Mouse (Mus musculus) adrenal gland, postnatal 25 days (tissue): ENCODE results near the gene Gm10190. TPM values are rescaled to one million over a fixed set of nuclear protein-coding genes. Genes with fewer than 3 reads are reported as not detected.
A peak's percentile ranks its signal among the peaks of the same experiment; 100 is the strongest.
"Not testable (repeated sequence)": the region's sequence is repeated elsewhere in the genome, so short reads cannot be mapped to it uniquely, and the experiment has no call there.

Experiments
- DNase-seq: peaks from one replicate; pipeline ENCODE4 v3.0.0; 2021; ENCODE audit warnings: mixed read lengths
- long read RNA-seq: library from polyadenylated mRNA; stranded (forward); transcript quantifications from one replicate; pipeline ENCODE4 v2.0.0, GENCODE M21; 2021
- total RNA-seq: library from RNA; stranded (reverse); gene quantifications from 2 replicates; pipeline ENCODE4 v1.2.3, GENCODE M21; 2021

Gm10190 gene
- total RNA-seq: not detected in 2 replicates
- long read RNA-seq, partial matches to known transcripts: 0 of 3 reads
- long read RNA-seq, other reads (novel, unspliced or antisense): 0 of 3 reads

- DNase-seq: peak; percentile 90
These were observed at the start of gene Gm10190 for GRCm38 (mm10) chr17:80372989-80373725. Gm10190 (minus strand) TSS chr17:80373541.

DNA sequence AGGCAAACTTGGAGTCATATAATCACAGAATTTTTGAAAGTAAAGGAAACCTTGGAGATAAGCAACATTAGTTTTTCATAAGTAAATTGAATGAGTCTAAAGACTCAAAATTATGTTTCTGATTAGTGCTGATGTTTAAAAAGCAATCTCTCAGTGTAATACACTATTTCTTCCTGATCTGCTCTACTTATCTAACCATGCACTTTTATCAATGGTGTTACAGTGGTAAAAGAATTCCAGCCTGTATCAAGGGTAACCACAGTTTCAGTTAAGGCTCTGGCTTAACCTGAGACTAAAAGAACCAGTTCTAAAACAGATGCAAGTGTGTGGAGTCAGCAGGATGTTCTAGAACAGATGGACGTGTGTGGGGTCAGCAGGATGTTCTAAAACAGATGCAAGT, 47.7 kb upstream of the Gm10190 start:
- no peak for DNase-seq

DNA sequence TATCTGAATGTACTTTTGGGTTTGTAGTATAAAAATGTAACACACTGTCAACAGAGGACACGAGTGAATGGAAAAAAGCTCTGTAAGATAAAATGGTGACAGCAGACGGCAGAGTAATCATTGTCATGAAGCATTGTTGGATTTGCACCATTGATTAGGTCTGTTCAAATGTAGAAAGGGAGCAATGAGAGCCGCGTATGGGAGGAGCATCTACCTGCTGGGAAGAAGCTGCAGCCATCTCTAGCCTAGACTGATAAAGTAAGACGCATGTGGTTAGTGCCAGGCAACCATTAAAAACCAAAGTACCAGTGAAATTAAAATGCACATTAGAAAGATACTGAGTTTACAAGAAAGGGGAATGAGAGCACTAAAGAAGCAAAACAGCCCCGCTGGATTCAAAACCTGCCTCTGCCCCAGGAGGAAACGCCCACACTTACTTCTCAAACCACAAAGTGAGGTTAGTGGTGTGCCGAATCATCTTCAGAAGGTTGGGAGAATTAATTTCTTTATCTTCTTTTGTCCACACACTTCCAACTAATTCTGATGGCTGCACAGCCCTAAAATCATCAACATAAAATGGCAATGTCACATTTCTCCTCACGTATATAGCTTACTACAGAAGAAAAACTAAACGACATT, 45.4 kb upstream of the Gm10190 start:
- DNase-seq: no peak

DNA sequence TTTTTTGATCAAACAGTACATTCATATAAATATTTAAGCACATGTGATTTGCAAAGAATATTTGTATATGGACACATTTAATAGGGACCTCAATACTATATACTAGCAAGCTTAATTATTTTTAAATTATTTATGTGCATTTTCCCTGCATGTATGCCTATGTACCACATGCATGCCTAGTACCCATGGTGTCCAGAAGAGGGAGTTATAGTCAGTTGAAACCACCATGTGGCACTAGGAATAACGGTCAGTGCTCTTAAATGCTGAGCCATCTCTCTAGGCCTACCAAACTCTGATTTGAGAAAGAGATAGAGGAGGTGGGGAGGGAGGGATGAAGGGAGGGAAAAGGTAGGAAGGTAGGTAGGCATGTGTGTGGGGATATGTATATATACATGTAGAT, 37.8 kb upstream of the Gm10190 start:
- DNase-seq: no peak

DNA sequence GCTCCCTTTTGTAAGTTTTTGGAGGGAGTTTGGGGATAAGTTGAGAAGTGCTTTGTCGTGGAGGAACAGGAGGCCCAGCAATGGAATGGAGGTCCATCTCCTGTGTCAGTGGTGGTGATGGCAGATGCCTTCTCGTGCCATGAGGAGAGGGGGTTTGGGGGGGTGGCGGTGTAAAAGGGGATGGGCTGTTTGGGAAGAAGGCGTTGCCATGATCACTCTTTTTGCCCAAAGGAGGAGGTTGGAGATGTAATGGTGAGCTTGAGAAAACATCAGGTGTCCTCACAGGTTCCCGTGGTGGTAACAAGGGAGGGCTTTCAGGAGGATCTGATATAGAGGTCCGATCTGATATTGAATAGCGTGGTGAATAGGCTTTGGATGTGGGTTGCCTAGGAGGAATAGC, 24.9 kb upstream of the Gm10190 start:
- no peak for DNase-seq

DNA sequence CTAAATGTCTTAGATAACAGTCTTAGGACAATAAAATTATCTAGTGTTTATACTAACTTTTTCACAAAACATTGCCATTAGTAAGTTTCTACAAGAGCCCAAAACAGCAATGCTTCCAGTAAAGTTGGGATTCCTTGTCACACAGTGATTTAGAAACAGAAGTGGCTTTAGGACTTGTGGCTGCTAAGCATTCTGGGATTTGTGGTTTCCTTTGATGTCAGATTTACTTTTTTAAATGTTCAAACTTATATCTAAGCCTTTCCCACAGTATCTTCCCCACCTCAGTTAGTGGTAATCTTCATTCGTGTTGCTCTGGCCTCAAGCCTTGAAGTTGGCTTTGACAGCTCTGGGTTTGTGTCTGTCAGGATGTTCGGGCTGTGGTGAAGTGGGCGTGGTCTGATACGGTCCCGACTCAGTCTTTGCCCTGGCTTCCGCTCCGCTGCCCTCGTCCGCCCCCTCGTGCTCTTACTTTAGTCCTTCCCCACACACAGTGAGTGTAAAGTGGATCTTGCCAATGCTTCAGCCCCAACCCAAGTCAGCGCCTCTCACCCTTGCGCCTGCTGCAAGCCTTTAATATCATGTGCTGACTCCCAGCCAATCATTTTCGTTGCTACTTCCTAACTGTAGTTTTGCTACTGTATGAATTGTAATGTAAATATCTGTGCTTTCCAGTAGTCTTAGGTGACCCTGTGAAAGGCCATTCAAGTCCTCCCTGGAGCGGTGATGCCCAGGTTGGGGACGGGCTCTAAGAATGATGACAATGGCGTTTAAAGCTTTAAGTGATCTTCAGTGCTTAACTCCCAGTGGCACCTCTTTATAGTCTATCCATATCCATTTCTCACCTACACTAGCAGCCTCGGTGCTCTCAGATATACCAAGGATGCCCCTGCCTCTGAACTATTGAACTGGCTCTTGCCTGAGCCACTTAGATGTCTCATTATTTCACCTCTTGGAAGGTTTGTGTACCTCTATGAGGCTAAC, 18.4 kb upstream of the Gm10190 start:
- peak; percentile 47 for DNase-seq

DNA sequence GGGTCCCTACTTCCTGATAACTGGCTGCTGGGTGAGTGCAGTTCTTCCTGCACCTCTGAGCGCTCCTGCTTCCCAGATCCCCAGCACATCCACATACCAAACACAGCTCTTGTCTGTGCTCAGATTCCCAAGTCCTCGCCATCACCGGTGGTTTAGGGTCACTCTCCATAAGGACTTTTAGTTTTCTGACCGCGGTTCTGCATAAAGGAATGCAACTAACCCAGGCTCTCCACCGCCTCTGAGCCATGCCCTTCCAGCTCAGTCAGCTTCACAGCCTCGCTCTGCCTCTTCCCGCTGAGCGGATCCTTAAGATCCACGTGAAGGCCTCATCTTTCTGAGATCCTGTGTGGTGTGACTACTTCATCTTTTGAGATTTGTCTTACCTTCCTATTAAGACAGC, 16.7 kb upstream of the Gm10190 start:
- DNase-seq: no peak

DNA sequence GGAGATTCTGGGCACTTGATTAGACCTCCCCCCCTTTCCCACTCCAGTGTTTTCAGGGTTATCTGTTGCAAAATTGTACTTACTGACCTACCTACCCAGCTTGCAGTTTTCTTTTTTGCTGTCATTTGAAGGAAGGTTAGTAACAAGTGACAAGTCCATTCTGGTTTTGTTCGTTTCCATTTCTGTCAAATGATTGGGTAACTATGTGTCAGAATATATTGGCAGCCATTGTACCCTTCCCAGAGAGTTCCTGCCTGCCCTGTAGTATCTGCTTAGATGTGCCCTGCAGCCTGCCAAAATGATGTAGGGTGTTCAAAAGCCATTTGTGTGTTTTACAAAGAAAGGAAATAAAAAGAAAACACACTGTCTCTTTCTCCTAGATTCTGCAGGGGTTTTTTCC, 12.3 kb upstream of the Gm10190 start:
- DNase-seq: no peak

GRCm38 (mm10) chr17:80378386-80378785, 5.0 kb upstream of the Gm10190 start:
- DNase-seq: not testable (repeated sequence)

GRCm38 (mm10) chr17:80373726-80374096, 370 bp upstream of the Gm10190 start:
- DNase-seq: no peak

DNA sequence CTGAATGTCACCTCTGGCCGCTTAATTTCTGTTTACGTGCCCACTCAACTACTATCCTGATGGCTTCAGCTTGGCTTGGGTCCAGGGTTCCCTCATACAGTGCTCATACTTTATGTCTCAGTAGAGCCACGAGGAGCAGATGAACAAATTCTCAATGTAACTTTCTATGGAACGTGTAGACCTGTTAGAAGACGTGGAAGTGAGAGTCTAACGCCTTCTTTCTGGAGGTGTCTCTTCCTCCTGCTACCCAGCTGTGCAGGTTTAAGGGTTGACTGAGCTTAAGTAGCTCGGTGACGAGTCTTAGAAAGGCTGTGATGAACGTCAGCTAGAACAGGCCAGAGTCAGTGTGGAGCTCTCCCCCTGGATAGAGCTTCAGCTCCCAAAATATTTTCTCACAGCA, 4.7 kb downstream of the Gm10190 start:
- DNase-seq: no peak

- DNase-seq: no peak
These were observed 6.1 kb downstream of the Gm10190 start for GRCm38 (mm10) chr17:80367276-80367675.

- DNase-seq: no peak
These were observed 13.1 kb downstream of the Gm10190 start for GRCm38 (mm10) chr17:80360245-80360644.

DNA sequence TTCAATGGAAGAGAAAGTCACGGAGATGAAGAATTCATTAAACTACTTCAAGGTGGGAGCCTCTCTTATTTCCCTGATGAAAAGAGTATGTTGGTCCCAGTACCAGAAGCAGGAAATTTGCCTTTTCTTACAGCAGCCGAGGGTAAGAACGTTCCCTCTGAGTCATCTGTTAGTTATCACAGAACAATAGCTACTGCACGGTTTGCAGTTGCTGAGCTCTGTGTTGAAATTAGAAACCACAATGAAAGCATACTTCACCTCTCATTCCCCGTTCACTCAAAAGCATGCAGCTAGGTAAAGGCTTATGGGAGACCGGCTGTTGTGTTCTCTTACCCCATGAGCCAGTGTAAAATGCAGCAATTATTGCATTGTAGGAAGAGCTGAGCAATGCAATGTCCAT, 26.1 kb downstream of the Gm10190 start:
- DNase-seq: no peak

DNA sequence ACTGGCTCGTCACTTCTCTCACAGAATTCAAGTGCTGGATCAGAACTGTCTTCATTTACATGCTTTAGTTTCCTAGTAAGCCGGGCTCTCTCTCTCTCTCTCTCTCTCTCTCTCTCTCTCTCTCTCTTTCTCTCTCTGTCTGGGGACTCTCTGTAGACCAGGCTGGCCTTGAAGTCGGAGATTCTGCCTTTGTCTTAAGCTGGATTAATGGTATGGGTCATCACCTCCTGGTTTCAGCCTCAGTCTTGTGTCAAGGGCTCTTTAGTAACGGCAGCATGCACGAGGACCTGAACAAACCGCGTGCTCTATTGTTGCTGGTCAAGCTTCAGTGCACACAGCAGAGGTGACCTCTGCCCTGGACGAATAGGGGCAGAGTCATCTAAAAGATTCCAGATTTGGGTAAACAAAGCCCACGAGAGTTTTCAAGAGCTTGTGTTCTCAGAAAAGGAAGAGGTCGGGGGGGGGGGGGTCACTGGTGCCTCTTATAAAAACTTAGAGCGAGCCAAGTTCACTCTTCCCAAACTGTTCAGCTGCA, 26.7 kb downstream of the Gm10190 start:
- no peak for DNase-seq

DNA sequence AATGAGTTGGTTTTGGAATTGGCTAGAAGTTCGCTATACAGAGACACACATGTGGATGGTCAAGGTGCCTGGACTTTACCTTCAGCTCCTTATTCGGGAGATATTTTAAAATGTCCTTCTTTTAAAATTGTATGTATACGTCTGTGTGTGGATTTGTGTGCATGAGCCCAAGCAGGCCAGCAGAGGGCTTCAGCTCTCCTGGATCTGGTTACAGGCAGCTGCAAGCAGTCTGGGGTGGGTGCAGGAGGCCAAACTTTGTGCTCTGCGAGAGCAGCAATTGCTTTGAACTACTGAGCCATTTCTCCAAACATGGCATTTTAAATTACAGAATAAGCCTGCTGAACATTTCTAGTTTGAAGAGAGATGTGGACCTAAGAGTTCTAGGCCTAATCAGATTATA, 28.1 kb downstream of the Gm10190 start:
- no peak for DNase-seq

- no peak for DNase-seq
These were observed 41.0 kb downstream of the Gm10190 start for GRCm38 (mm10) chr17:80332386-80332785.

- no peak for DNase-seq
These were observed 46.9 kb downstream of the Gm10190 start for GRCm38 (mm10) chr17:80326431-80326830.

DNA sequence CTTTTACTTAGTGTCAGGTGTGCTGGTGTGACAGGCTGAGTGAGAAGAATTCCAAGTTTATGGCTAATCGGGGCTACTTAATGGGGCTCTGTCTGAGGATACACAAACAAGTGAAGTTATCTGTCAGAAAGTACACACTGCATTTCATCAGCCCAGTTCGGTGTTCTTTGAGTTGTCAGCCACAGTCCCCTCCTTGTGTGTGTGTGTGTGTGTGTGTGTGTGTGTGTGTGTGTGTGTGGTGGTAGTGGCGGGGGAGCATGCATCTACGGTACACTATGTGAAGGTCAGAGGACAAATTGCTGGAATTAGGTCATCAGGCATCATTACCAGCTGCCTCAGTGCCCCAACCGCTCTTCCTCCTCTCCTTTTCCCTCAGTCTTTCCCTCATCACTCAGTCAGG, 47.9 kb downstream of the Gm10190 start:
- DNase-seq: no peak

GRCm38 (mm10) chr17:80324521-80324920, 48.8 kb downstream of the Gm10190 start:
- DNase-seq: no peak

GRCm38 (mm10) chr17:80323658-80324057, 49.7 kb downstream of the Gm10190 start:
- DNase-seq: no peak
